Mouse (Mus musculus) embryonic fibroblast, embryonic 13.5 days (primary cell): ENCODE data around the gene Smg6.

Experiments used
- CTCF ChIP-seq: IDR thresholded peaks from 2 replicates; pipeline ENCODE4 v1.5.1; 2011; ENCODE audit warnings: mild to moderate bottlenecking, control low read depth, low read length, moderate library complexity, borderline replicate concordance; ENCODE audit not compliant: insufficient read depth
- POLR2A ChIP-seq: IDR thresholded peaks from 2 replicates; pipeline ENCODE4 v1.6.1; 2011; ENCODE audit warnings: low read depth, mild to moderate bottlenecking, control low read depth, low read length, moderate library complexity

DNA sequence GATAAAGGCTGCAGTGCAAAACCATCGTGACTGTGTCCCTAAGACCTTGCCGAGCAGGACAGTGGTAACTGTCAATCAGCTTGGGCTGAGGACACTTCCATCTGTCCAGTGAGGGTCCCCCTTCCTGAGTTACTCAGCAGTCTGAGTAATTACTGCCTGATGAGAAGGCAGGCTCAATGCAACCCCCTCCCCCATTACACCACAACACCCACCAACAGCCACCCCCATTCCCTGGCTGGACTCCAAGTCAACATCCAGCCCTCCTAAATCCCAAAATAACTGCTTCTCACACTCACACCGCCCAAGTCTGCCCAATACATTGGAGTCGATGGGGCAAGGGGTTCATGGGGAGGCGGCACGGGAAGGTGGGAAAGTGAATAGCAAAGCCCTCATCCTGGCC lies 266.2 kb downstream of the Smg6 start:
- TF ChIP-seq POLR2A (no peak), CTCF (no peak)
